Mouse (Mus musculus): ENCODE data around the gene Shroom1. TPM values are rescaled to one million over a fixed set of nuclear protein-coding genes. Genes with fewer than 3 reads are reported as not detected.
A peak's percentile ranks its signal among the peaks of the same experiment; 100 is the strongest.
"Not testable (repeated sequence)": the region's sequence is repeated elsewhere in the genome, so short reads cannot be mapped to it uniquely, and the experiment has no call there.

Gene Shroom1
- polyA plus RNA-seq (2015; fragmentation: Nextera tagmentation; extraction: Ambion mirVana), result 7.9 TPM in 2 replicates

GRCm38 (mm10) chr11:53456474-53457371, at the start of gene Shroom1, which contains the start of gene Gm10447:
Gene Shroom1, plus strand, starts transcription at chr11:53457205.
Gene Gm10447, minus strand, starts transcription at chr11:53457110.
- H3K27me3 ChIP-seq, result peaks cover 27% of the 10 kb centered on the region
- ATAC-seq (ENCODE audit: low FRiP score, low read depth), result peak; percentile 83
- no peaks in the 10 kb centered on the region for H3K36me3 ChIP-seq
- WGBS, result 4% methylated on average over 41 of the region's 42 CpGs
- H3K4me1 ChIP-seq, result peaks cover 8% of the 10 kb centered on the region; the same call in 1 of the 2 replicates
- peak within 1 kb of the TSS; percentile 61 for H3K4me3 ChIP-seq
- H3K9me3 ChIP-seq, result no peaks in the 10 kb centered on the region
- H3K4me2 ChIP-seq (replicated peaks), result peak within 1 kb of the TSS; percentile 72
- peak within 1 kb of the TSS; percentile 71 for H3K9ac ChIP-seq
- H3K27ac ChIP-seq, result peak within 1 kb of the TSS; percentile 34; the same call in 1 of the 2 replicates

GRCm38 (mm10) chr11:53411738-53412137, 45.3 kb upstream of the Shroom1 start:
- H3K36me3 ChIP-seq, result peaks cover 89% of the 10 kb centered on the region
- no peak overlapping the region for H3K27ac ChIP-seq
- no peak for ATAC-seq (ENCODE audit: low FRiP score, low read depth)

GRCm38 (mm10) chr11:53413871-53414270, 43.1 kb upstream of the Shroom1 start:
- no peaks in the 10 kb centered on the region for H3K9me3 ChIP-seq
- H3K36me3 ChIP-seq, result peaks cover 92% of the 10 kb centered on the region
- H3K4me1 ChIP-seq, result no peaks in the 10 kb centered on the region
- no peak overlapping the region for H3K27ac ChIP-seq
- 93% methylated on average over 4 of the region's 4 CpGs for WGBS
- H3K4me2 ChIP-seq (replicated peaks), result no peak overlapping the region
- no peaks in the 10 kb centered on the region for H3K27me3 ChIP-seq
- ATAC-seq (ENCODE audit: low FRiP score, low read depth), result no peak
- no peak overlapping the region for H3K9ac ChIP-seq
- no peak overlapping the region for H3K4me3 ChIP-seq

More at GRCm38 (mm10) chr11:53411738-53412137, 45.3 kb upstream of the Shroom1 start:
- H3K4me1 ChIP-seq, result no peaks in the 10 kb centered on the region
- no peak overlapping the region for H3K9ac ChIP-seq
- no peaks in the 10 kb centered on the region for H3K27me3 ChIP-seq
- H3K9me3 ChIP-seq, result no peaks in the 10 kb centered on the region
- H3K4me2 ChIP-seq (replicated peaks), result no peak overlapping the region
- H3K4me3 ChIP-seq, result no peak overlapping the region

GRCm38 (mm10) chr11:53418048-53418447, 39.0 kb upstream of the Shroom1 start:
- no peaks in the 10 kb centered on the region for H3K27me3 ChIP-seq
- H3K36me3 ChIP-seq, result peaks cover 79% of the 10 kb centered on the region
- no peaks in the 10 kb centered on the region for H3K4me1 ChIP-seq
- H3K9ac ChIP-seq, result no peak overlapping the region
- no peak overlapping the region for H3K4me2 ChIP-seq (replicated peaks)
- ATAC-seq (ENCODE audit: low FRiP score, low read depth), result no peak
- H3K4me3 ChIP-seq, result no peak overlapping the region
- no peak overlapping the region for H3K27ac ChIP-seq
- H3K9me3 ChIP-seq, result no peaks in the 10 kb centered on the region

- H3K9me3 ChIP-seq, result no peaks in the 10 kb centered on the region
- no peaks in the 10 kb centered on the region for H3K27me3 ChIP-seq
- no peaks in the 10 kb centered on the region for H3K4me1 ChIP-seq
- no peak for ATAC-seq (ENCODE audit: low FRiP score, low read depth)
- 84% methylated on average over 4 of the region's 4 CpGs for WGBS
- H3K9ac ChIP-seq, result no peak within 1 kb of the TSS
- H3K4me2 ChIP-seq (replicated peaks), result no peak within 1 kb of the TSS
- H3K27ac ChIP-seq, result no peak within 1 kb of the TSS
- no peak within 1 kb of the TSS for H3K4me3 ChIP-seq
- peaks cover 37% of the 10 kb centered on the region for H3K36me3 ChIP-seq
Observed at GRCm38 (mm10) chr11:53423036-53423435, 34.0 kb upstream of the Shroom1 start, which contains the start of gene Leap2. Gene Leap2, minus strand, starts transcription at chr11:53423170.

GRCm38 (mm10) chr11:53424826-53425225, 32.2 kb upstream of the Shroom1 start:
- no peak overlapping the region for H3K4me3 ChIP-seq
- H3K27me3 ChIP-seq, result no peaks in the 10 kb centered on the region
- H3K9ac ChIP-seq, result no peak overlapping the region
- H3K27ac ChIP-seq, result no peak overlapping the region
- no peak overlapping the region for H3K4me2 ChIP-seq (replicated peaks)
- H3K36me3 ChIP-seq, result peaks cover 35% of the 10 kb centered on the region
- H3K4me1 ChIP-seq, result peaks cover 6% of the 10 kb centered on the region
- 83% methylated on average over 2 of the region's 2 CpGs for WGBS
- no peaks in the 10 kb centered on the region for H3K9me3 ChIP-seq
- no peak for ATAC-seq (ENCODE audit: low FRiP score, low read depth)

- no peak overlapping the region for H3K4me3 ChIP-seq
- peaks cover 10% of the 10 kb centered on the region for H3K4me1 ChIP-seq
- H3K9ac ChIP-seq, result no peak overlapping the region
- peaks cover 31% of the 10 kb centered on the region for H3K36me3 ChIP-seq
- H3K9me3 ChIP-seq, result no peaks in the 10 kb centered on the region
- no peak overlapping the region for H3K4me2 ChIP-seq (replicated peaks)
- no peak overlapping the region for H3K27ac ChIP-seq
- no peak for ATAC-seq (ENCODE audit: low FRiP score, low read depth)
- WGBS, result 76% methylated on average over 3 of the region's 3 CpGs
- no peaks in the 10 kb centered on the region for H3K27me3 ChIP-seq
Observed at GRCm38 (mm10) chr11:53425251-53425650, 31.8 kb upstream of the Shroom1 start.

- WGBS, result 84% methylated on average over 6 of the region's 6 CpGs
- Histone ChIP-seq H3K4me2 (replicated peaks) (no peak overlapping the region), H3K9ac (no peak overlapping the region), H3K4me1 (peaks cover 10% of the 10 kb centered on the region), H3K27ac (no peak overlapping the region), H3K27me3 (no peaks in the 10 kb centered on the region), H3K4me3 (no peak overlapping the region), H3K9me3 (no peaks in the 10 kb centered on the region), H3K36me3 (peaks cover 27% of the 10 kb centered on the region)
- no peak for ATAC-seq (ENCODE audit: low FRiP score, low read depth)
Observed at GRCm38 (mm10) chr11:53425711-53426255, 31.2 kb upstream of the Shroom1 start.

GRCm38 (mm10) chr11:53426914-53427313, 30.1 kb upstream of the Shroom1 start:
- Histone ChIP-seq H3K4me1 (peaks cover 14% of the 10 kb centered on the region), H3K36me3 (peaks cover 18% of the 10 kb centered on the region)
- WGBS, result 72% methylated on average over 3 of the region's 3 CpGs
- H3K9ac ChIP-seq; H3K27ac ChIP-seq; H3K27me3 ChIP-seq; H3K4me2 ChIP-seq (replicated peaks); H3K4me3 ChIP-seq; H3K9me3 ChIP-seq; ATAC-seq (ENCODE audit: low FRiP score, low read depth): not testable (repeated sequence)

- peaks cover 14% of the 10 kb centered on the region for H3K4me1 ChIP-seq
Observed at GRCm38 (mm10) chr11:53427993-53428715, 28.9 kb upstream of the Shroom1 start.

GRCm38 (mm10) chr11:53428716-53429057, 28.3 kb upstream of the Shroom1 start:
- no peak overlapping the region for H3K9ac ChIP-seq
- ATAC-seq (ENCODE audit: low FRiP score, low read depth), result no peak
- H3K4me3 ChIP-seq, result no peak overlapping the region
- WGBS, result 94% methylated on average over 5 of the region's 5 CpGs
- no peak overlapping the region for H3K27ac ChIP-seq
- peaks cover 14% of the 10 kb centered on the region for H3K4me1 ChIP-seq
- H3K36me3 ChIP-seq, result peaks cover 15% of the 10 kb centered on the region
- no peak overlapping the region for H3K4me2 ChIP-seq (replicated peaks)
- no peaks in the 10 kb centered on the region for H3K27me3 ChIP-seq
- no peaks in the 10 kb centered on the region for H3K9me3 ChIP-seq

More at GRCm38 (mm10) chr11:53427993-53428715, 28.9 kb upstream of the Shroom1 start:
- Histone ChIP-seq H3K27ac (no peak overlapping the region), H3K9me3 (no peaks in the 10 kb centered on the region), H3K4me3 (no peak overlapping the region), H3K36me3 (peaks cover 15% of the 10 kb centered on the region), H3K4me2 (replicated peaks) (no peak overlapping the region), H3K27me3 (no peaks in the 10 kb centered on the region), H3K9ac (no peak overlapping the region)
- WGBS, result 85% methylated on average over 3 of the region's 3 CpGs
- no peak for ATAC-seq (ENCODE audit: low FRiP score, low read depth)

- H3K36me3 ChIP-seq, result peaks cover 15% of the 10 kb centered on the region
- no peaks in the 10 kb centered on the region for H3K9me3 ChIP-seq
- peaks cover 14% of the 10 kb centered on the region for H3K4me1 ChIP-seq
- no peak for ATAC-seq (ENCODE audit: low FRiP score, low read depth)
- H3K27ac ChIP-seq, result no peak overlapping the region
- H3K9ac ChIP-seq, result no peak overlapping the region
- H3K27me3 ChIP-seq, result no peaks in the 10 kb centered on the region
- peak overlapping the region; percentile 91 for H3K4me2 ChIP-seq (replicated peaks)
- peak overlapping the region; percentile 97; the same call in 1 of the 2 replicates for H3K4me3 ChIP-seq
Observed at GRCm38 (mm10) chr11:53429182-53429581, 27.8 kb upstream of the Shroom1 start.
